Mouse (Mus musculus) testis, adult 2 months (tissue): ENCODE measurements around the gene Xrcc6. TPM values are rescaled to one million over a fixed set of nuclear protein-coding genes. Genes with fewer than 3 reads are reported as not detected.

Experiments
- H3K27ac ChIP-seq: fragments of 200-500 bp; 2 replicates; pipeline ENCODE4 v1.5.1; 2012; ENCODE audit warnings: low read depth, low read length; ENCODE audit not compliant: control insufficient read depth, insufficient read depth
- H3K27me3 ChIP-seq: fragments of 200-500 bp; 2 replicates; pipeline ENCODE4 v1.6.1; 2012; ENCODE audit warnings: mild to moderate bottlenecking, low read length, moderate library complexity; ENCODE audit not compliant: control insufficient read depth, insufficient read depth
- H3K36me3 ChIP-seq: fragments of 200-500 bp; 2 replicates; pipeline ENCODE4 v1.6.1; 2012; ENCODE audit warnings: mild to moderate bottlenecking, low read length; ENCODE audit not compliant: control insufficient read depth, insufficient read depth
- H3K4me1 ChIP-seq: fragments of 200-500 bp; 2 replicates; pipeline ENCODE4 v1.6.1; 2012; ENCODE audit warnings: low read length; ENCODE audit not compliant: control insufficient read depth, insufficient read depth
- H3K4me3 ChIP-seq: fragments of 200-500 bp; 2 replicates; pipeline ENCODE4 v1.5.1; 2012; ENCODE audit warnings: low read depth, mild to moderate bottlenecking, low read length, moderate library complexity, mixed read lengths; ENCODE audit not compliant: control insufficient read depth
- CTCF ChIP-seq: fragments of 200-500 bp; IDR thresholded peaks from 2 replicates; pipeline ENCODE4 v1.5.1; 2012; ENCODE audit warnings: low read depth, mild to moderate bottlenecking, inconsistent platforms, low read length, moderate library complexity; ENCODE audit not compliant: control insufficient read depth, insufficient read depth, insufficient replicate concordance
- POLR2A ChIP-seq: fragments of 200-500 bp; IDR thresholded peaks from 2 replicates; pipeline ENCODE4 v1.6.1; 2012; ENCODE audit warnings: low read depth, mild to moderate bottlenecking, inconsistent platforms, low read length, moderate library complexity; ENCODE audit not compliant: control insufficient read depth
- polyA plus RNA-seq: library from polyadenylated mRNA; depleted of rRNA; stranded (reverse); fragments of >200 nt; gene quantifications from 2 replicates; pipeline ENCODE4 v1.2.3, GENCODE M21; 2012

Xrcc6 gene
- polyA plus RNA-seq, 1 experiment, result 16.7 TPM

DNA sequence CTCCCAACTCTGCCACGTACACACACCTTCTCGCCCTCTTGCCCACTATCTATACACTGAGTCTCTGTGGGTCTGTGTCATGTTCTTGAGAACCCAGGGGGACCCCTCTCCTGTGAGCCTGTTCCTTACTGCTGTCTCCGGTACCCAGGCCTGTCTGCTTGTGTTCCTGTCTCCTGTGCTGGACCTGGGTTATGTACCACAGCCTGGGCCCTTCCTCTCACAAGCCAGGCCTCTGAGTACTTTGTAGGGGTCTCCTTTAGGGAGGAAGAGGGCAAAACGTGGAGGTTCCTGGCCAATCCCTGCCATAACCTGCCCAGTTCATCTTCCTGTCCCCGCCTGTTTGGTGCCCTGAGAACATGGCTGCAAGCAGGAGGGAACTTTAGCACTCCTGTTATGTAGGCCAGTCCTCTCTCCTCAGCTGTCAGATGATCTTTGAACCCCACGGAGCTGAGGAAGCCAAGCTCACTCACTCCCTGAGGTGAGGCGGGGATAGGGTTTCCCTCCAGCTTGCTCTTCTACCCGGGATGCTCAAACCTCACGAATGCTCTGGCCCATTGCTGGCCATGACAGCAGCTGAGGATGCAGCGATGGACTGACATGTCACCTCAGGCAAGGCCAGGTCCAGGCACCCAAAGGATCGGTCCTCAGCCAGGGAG lies 38.0 kb upstream of the Xrcc6 start:
- Histone ChIP-seq H3K36me3 (no peaks in the 10 kb centered on the region), H3K27ac (no peak overlapping the region), H3K4me3 (no peak overlapping the region), H3K4me1 (no peaks in the 10 kb centered on the region), H3K27me3 (no peaks in the 10 kb centered on the region)
- no peak for TF ChIP-seq CTCF
- TF ChIP-seq POLR2A, result no peak

GRCm38 (mm10) chr15:81950716-81951115 lies 36.9 kb upstream of the Xrcc6 start:
- Histone ChIP-seq H3K27ac (no peak overlapping the region), H3K4me3 (no peak overlapping the region), H3K36me3 (no peaks in the 10 kb centered on the region), H3K4me1 (no peaks in the 10 kb centered on the region), H3K27me3 (no peaks in the 10 kb centered on the region)
- no peak for TF ChIP-seq POLR2A
- no peak for TF ChIP-seq CTCF

GRCm38 (mm10) chr15:81951159-81951558 lies 36.5 kb upstream of the Xrcc6 start:
- no peak overlapping the region for H3K27ac ChIP-seq
- TF ChIP-seq CTCF (no peak), POLR2A (no peak)

GRCm38 (mm10) chr15:81952310-81952709 lies 35.3 kb upstream of the Xrcc6 start:
- no peaks in the 10 kb centered on the region for H3K4me1 ChIP-seq
- no peak overlapping the region for H3K27ac ChIP-seq
- no peaks in the 10 kb centered on the region for H3K36me3 ChIP-seq
- H3K27me3 ChIP-seq, result no peaks in the 10 kb centered on the region
- no peak overlapping the region for H3K4me3 ChIP-seq
- TF ChIP-seq POLR2A, result no peak
- TF ChIP-seq CTCF, result no peak

More at GRCm38 (mm10) chr15:81951159-81951558, 36.5 kb upstream of the Xrcc6 start:
- H3K36me3 ChIP-seq, result no peaks in the 10 kb centered on the region
- H3K4me1 ChIP-seq, result no peaks in the 10 kb centered on the region
- H3K27me3 ChIP-seq, result no peaks in the 10 kb centered on the region
- no peak overlapping the region for H3K4me3 ChIP-seq

- no peak for TF ChIP-seq CTCF
- no peak for TF ChIP-seq POLR2A
- Histone ChIP-seq H3K27me3 (no peaks in the 10 kb centered on the region), H3K36me3 (no peaks in the 10 kb centered on the region), H3K4me3 (no peak overlapping the region), H3K27ac (no peak overlapping the region), H3K4me1 (no peaks in the 10 kb centered on the region)
Observed at GRCm38 (mm10) chr15:81954151-81954583, 33.5 kb upstream of the Xrcc6 start.

DNA sequence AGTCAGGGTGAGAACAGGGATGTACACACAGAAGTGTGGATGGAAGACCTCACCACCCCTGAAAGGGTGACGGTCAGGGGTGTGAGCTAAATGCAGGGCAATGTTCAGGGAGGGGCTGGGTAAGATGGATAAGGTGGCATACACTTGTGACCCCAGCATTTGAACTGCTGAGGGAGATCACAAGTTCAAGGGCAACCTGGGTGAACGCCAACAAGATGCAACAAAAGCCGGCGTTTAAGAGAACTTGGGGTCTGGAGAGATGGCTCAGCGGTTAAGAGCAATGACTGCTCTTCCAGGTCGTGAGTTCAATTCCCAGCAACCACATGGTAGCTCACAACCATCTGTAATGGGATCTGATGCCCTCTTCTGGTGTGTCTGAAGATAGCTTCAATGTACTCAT lies 32.9 kb upstream of the Xrcc6 start:
- Histone ChIP-seq H3K4me1 (peaks cover 2% of the 10 kb centered on the region; the same call in 1 of the 2 replicates), H3K27ac (no peak overlapping the region), H3K36me3 (no peaks in the 10 kb centered on the region), H3K4me3 (no peak overlapping the region), H3K27me3 (no peaks in the 10 kb centered on the region)
- no peak for TF ChIP-seq CTCF
- TF ChIP-seq POLR2A, result no peak

DNA sequence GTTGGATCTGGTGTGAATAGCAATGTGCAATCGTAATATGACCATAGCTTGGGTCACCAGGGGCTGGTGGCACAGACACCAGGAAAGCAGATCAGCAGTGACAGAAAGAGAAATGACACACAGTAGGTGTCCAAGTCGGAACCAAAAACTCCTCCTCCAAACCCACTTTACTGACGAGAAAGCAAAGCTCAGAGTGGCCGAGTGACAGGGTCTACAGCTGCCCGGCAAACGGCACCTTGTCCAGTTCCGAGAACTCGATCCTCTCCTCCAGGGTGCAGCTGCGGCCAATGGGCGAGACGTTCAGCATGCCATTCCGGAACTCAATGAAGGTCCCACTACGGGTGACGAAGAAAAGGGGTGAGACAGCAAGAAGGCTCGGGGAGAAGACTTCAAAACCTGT lies 32.2 kb upstream of the Xrcc6 start:
- Histone ChIP-seq H3K4me3 (no peak overlapping the region), H3K36me3 (no peaks in the 10 kb centered on the region), H3K27me3 (no peaks in the 10 kb centered on the region), H3K27ac (no peak overlapping the region), H3K4me1 (peaks cover 7% of the 10 kb centered on the region; the same call in 1 of the 2 replicates)
- TF ChIP-seq CTCF (no peak), POLR2A (no peak)
